Mouse (Mus musculus) kidney, postnatal 0 days (tissue): ENCODE data around the gene Gprc5b. TPM values are rescaled to one million over a fixed set of nuclear protein-coding genes. Genes with fewer than 3 reads are reported as not detected.
A peak's percentile ranks its signal among the peaks of the same experiment; 100 is the strongest.

Experiments
- ATAC-seq: fragments of 200-750 bp; cut with Nextera tagmentation; replicated peaks from 2 replicates; pipeline ENCODE4 v1.8.0; 2017; ENCODE audit warnings: low read depth, moderate number of reproducible peaks, moderate TSS enrichment, moderate library complexity; ENCODE audit not compliant: low FRiP score
- DNase-seq: peaks from one replicate; pipeline ENCODE4 v3.0.0-alpha.2; 2016; ENCODE audit warnings: low spot score
- H3K27ac ChIP-seq: fragments of 300-500 bp; sonication (generic); 2 replicates; pipeline ENCODE4 v1.5.1; 2014; ENCODE audit warnings: mild to moderate bottlenecking
- H3K27me3 ChIP-seq: fragments of 300-500 bp; sonication (generic); 2 replicates; pipeline ENCODE4 v1.6.1; 2014; ENCODE audit warnings: low read length, mixed read lengths; ENCODE audit not compliant: insufficient read depth
- H3K36me3 ChIP-seq: fragments of 300-500 bp; sonication (generic); 2 replicates; pipeline ENCODE4 v1.6.1; 2014; ENCODE audit warnings: low read length, mixed read lengths; ENCODE audit not compliant: insufficient read depth
- H3K4me1 ChIP-seq: fragments of 300-500 bp; sonication (generic); replicated peaks from 2 replicates; pipeline ENCODE4 v1.6.1; 2014; ENCODE audit warnings: antibody characterized with exemption, low read length, mixed read lengths; ENCODE audit not compliant: insufficient read depth
- H3K4me2 ChIP-seq: fragments of 300-500 bp; sonication (generic); 2 replicates; pipeline ENCODE4 v1.6.1; 2014; ENCODE audit warnings: mild to moderate bottlenecking, low read length, moderate library complexity, mixed read lengths
- H3K4me3 ChIP-seq: fragments of 300-500 bp; sonication (generic); replicated peaks from 2 replicates; pipeline ENCODE4 v1.5.1; 2014; ENCODE audit warnings: low read depth, low read length
- H3K9ac ChIP-seq: fragments of 300-500 bp; sonication (generic); 2 replicates; pipeline ENCODE4 v1.6.1; 2014; ENCODE audit warnings: low read depth, low read length
- H3K9me3 ChIP-seq: fragments of 300-500 bp; sonication (generic); replicated peaks from 2 replicates; pipeline ENCODE4 v1.6.1; 2016; ENCODE audit warnings: low read length, inconsistent platforms, mixed read lengths
- CTCF ChIP-seq: IDR thresholded peaks from 2 replicates; pipeline ENCODE4 v1.5.1; 2016; ENCODE audit warnings: antibody characterized with exemption, low read depth, mild to moderate bottlenecking, moderate library complexity
- WGBS: fragments of 180-500 bp; shearing (Covaris S2); extraction: QIAGEN DNeasy Blood & Tissue Kit; methylation state at CpG from one replicate; pipeline ENCODE4 v1.1.7; 2014; 5-methylcytosine and 5-hydroxymethylcytosine counted together
- polyA plus RNA-seq: library from polyadenylated mRNA; unstranded; fragments of >200 nt; fragmentation: Nextera tagmentation; extraction: Ambion mirVana; gene quantifications from 2 replicates; pipeline ENCODE4 v1.2.1, GENCODE M21; 2015

Gprc5b gene
- polyA plus RNA-seq, 1 experiment from 2014 or later = 4.5 TPM

- peak; percentile 51; the same call in 1 of the 2 replicates for ATAC-seq
These were observed 1.3 kb upstream of the Gprc5b start for GRCm38 (mm10) chr7:118996137-118996837.

DNA sequence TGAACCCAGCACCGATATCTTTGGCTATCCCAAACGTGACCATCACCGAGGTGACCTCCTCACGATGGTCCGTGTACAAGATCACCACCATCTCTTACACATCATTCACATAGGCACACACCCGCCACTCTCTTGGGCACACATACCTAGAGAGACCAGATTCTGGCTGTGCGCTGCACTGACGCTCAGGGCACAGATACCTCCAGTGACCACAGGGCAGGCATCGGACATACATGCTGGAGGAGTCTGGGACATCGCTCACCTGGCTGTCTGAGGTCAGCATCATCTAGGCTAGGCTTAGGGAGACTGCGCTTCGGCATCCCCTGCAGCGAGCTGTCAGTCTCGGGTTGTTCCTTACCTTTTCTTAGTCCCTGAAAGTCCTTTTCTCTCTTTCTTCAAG lies 660 bp upstream of the Gprc5b start:
- TF ChIP-seq CTCF = no peak
- H3K9me3 ChIP-seq = no peaks in the 10 kb centered on the region
- no peaks in the 10 kb centered on the region for H3K36me3 ChIP-seq
- no peaks in the 10 kb centered on the region for H3K27me3 ChIP-seq
- no peak overlapping the region for H3K9ac ChIP-seq
- peaks cover 23% of the 10 kb centered on the region; the same call in 1 of the 2 replicates for H3K4me1 ChIP-seq
- H3K4me2 ChIP-seq = peak overlapping the region; percentile 97
- DNase-seq (no peak), ATAC-seq (no peak)
- no peak overlapping the region for H3K27ac ChIP-seq
- H3K4me3 ChIP-seq = peak overlapping the region; percentile 58; the same call in 1 of the 2 replicates
- 9% methylated on average over 14 of the region's 14 CpGs for WGBS

More at GRCm38 (mm10) chr7:118996137-118996837, 1.3 kb upstream of the Gprc5b start:
- Histone ChIP-seq H3K9me3 (no peaks in the 10 kb centered on the region), H3K4me2 (peak overlapping the region; percentile 97; the same call in 1 of the 2 replicates), H3K27ac (no peak overlapping the region), H3K36me3 (no peaks in the 10 kb centered on the region), H3K9ac (no peak overlapping the region), H3K4me1 (peaks cover 23% of the 10 kb centered on the region; the same call in 1 of the 2 replicates), H3K4me3 (no peak overlapping the region), H3K27me3 (no peaks in the 10 kb centered on the region)
- WGBS = 10% methylated on average over 13 of the region's 13 CpGs
- peak; percentile 99 for TF ChIP-seq CTCF
- DNase-seq = peak; percentile 91

- H3K27ac ChIP-seq = peak overlapping the region; percentile 11; the same call in 1 of the 2 replicates
- ATAC-seq (peak; percentile 24; the same call in 1 of the 2 replicates), DNase-seq (no peak)
- H3K4me3 ChIP-seq = peak overlapping the region; percentile 58
- no peaks in the 10 kb centered on the region for H3K27me3 ChIP-seq
- H3K36me3 ChIP-seq = no peaks in the 10 kb centered on the region
- H3K4me1 ChIP-seq = peaks cover 23% of the 10 kb centered on the region; the same call in 1 of the 2 replicates
- WGBS = under 1% methylated on average over 21 of the region's 21 CpGs
- peak overlapping the region; percentile 97 for H3K4me2 ChIP-seq
- H3K9me3 ChIP-seq = no peaks in the 10 kb centered on the region
- peak overlapping the region; percentile 74 for H3K9ac ChIP-seq
- TF ChIP-seq CTCF = no peak
These were observed 674 bp downstream of the Gprc5b start for GRCm38 (mm10) chr7:118994231-118994842.

DNA sequence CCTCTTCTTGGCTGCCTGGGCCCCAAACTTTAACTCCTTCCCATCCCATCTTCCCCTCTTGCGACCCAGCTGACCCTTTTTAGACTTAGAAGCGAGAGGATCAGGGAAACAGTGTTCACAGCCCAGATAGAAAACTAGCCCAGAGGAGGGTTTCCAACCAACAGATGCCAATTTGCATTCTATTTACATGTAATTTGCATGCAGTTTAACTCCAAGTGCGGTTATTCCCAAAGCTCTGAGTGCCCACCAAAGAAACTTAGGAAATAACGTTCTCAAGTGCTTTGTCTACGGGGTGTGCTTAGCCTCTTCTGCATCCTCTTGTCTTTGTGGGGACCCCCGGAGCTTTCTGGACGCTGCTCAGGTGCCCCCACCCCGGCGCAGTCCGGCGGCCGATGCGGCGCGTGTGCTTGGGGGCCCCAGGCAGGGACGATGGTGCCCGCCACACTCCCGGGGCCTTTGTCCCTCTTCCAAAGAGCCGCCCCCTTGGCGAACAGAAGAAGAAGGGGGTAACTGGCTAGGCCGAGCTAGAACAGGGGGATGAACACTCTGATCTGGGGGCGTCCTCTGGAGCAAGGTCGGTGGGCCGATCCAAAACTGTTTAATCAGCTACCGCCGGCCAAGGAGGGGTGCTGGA lies 1.3 kb downstream of the Gprc5b start:
- Histone ChIP-seq H3K4me2 (peak overlapping the region; percentile 97), H3K36me3 (no peaks in the 10 kb centered on the region), H3K4me3 (peak overlapping the region; percentile 58), H3K27ac (no peak overlapping the region; the same call in 1 of the 2 replicates), H3K9ac (peak overlapping the region; percentile 74), H3K27me3 (no peaks in the 10 kb centered on the region), H3K9me3 (no peaks in the 10 kb centered on the region), H3K4me1 (peaks cover 23% of the 10 kb centered on the region; the same call in 1 of the 2 replicates)
- WGBS = 2% methylated on average over 26 of the region's 26 CpGs
- TF ChIP-seq CTCF = no peak
- no peak for ATAC-seq
- DNase-seq = peak; percentile 43

GRCm38 (mm10) chr7:118992623-118993405 lies 2.2 kb downstream of the Gprc5b start:
- no peak for ATAC-seq
- peak overlapping the region; percentile 97 for H3K4me2 ChIP-seq
- H3K9ac ChIP-seq = 0 out of 2 replicates have a peak overlapping the region, but pooled peaks have one; percentile 23
- no peaks in the 10 kb centered on the region for H3K36me3 ChIP-seq
- H3K4me3 ChIP-seq = 0 out of 2 replicates have a peak overlapping the region, but pooled peaks have one; percentile 58
- no peak for DNase-seq
- no peak overlapping the region for H3K27ac ChIP-seq
- no peaks in the 10 kb centered on the region for H3K9me3 ChIP-seq
- no peak for TF ChIP-seq CTCF
- H3K27me3 ChIP-seq = no peaks in the 10 kb centered on the region
- H3K4me1 ChIP-seq = peaks cover 23% of the 10 kb centered on the region; the same call in 1 of the 2 replicates
- WGBS = 44% methylated on average over 13 of the region's 13 CpGs
